Mouse (Mus musculus) large intestine, adult 2 months (tissue): Measurements from ENCODE around the gene Efna1. TPM values are rescaled to one million over a fixed set of nuclear protein-coding genes. Genes with fewer than 3 reads are reported as not detected.

Source experiments
- DNase-seq: peaks from one replicate; pipeline ENCODE4 v3.0.0-alpha.2; 2012; ENCODE audit warnings: low read depth, low spot score
- WGBS: fragments of 180-500 bp; shearing (Covaris S2); methylation state at CpG from one replicate; pipeline ENCODE4 v1.1.7; 2018; 5-methylcytosine and 5-hydroxymethylcytosine counted together
- polyA plus RNA-seq: library from polyadenylated mRNA; depleted of rRNA; stranded (reverse); fragments of >200 nt; gene quantifications from 2 replicates; pipeline ENCODE4 v1.2.3, GENCODE M21; 2012

The Efna1 gene
- polyA plus RNA-seq, 1 experiment = 78.0 TPM

- DNase-seq = no peak
- 64% methylated on average over 2 of the region's 2 CpGs for WGBS
Measured at GRCm38 (mm10) chr3:89314791-89315190, 33.8 kb upstream of the Efna1 start.

DNA sequence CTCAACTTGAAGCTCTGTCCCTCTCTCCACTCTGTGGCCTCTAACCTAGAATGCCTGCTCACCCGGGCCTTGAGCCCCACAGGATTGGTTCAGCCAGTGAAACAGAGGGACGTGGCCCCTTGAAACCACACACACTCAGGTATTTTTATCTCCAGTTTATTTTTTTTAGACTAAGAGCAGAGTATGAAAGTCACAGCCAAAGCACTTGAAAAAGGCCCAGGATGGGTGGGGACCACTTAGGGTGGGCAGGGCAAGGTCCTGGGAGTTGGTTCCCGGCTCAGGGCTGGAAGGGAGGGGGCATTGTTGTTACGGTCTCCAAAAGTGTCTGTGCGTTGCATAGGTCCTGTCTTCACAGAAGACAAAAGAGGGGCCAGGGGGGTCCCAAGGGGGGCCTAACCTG lies 33.4 kb upstream of the Efna1 start:
- no peak for DNase-seq
- 78% methylated on average over 5 of the region's 5 CpGs for WGBS

GRCm38 (mm10) chr3:89308089-89308488 lies 27.1 kb upstream of the Efna1 start:
- DNase-seq = no peak
- WGBS = 3% methylated on average over 9 of the region's 9 CpGs

GRCm38 (mm10) chr3:89305551-89306325 lies 24.8 kb upstream of the Efna1 start:
- 33% methylated on average over 8 of the region's 8 CpGs for WGBS
- DNase-seq = peak; percentile 89

GRCm38 (mm10) chr3:89305105-89305504 lies 24.2 kb upstream of the Efna1 start:
- WGBS = 23% methylated on average over 4 of the region's 4 CpGs
- no peak for DNase-seq

DNA sequence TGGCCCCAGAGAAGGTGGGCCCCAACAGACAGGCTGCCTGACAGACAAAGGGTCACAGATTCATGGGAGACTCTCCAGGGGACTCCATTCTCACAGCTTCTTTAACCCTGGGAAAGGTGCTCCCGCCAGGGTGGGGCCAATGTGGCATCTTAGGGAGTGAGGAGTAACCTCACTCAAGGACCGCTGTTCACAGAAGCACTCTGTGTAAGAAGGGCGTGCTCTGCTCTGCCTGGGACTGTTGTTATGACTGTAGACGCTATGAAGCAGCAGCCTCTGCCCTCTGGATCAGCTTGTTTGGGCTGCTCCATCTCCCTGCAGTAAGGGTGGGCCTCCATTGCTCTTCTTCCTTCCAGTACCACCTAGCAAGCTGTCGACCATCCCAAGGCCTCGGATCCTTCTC lies 23.5 kb upstream of the Efna1 start:
- WGBS = 26% methylated on average over 6 of the region's 6 CpGs
- no peak for DNase-seq

DNA sequence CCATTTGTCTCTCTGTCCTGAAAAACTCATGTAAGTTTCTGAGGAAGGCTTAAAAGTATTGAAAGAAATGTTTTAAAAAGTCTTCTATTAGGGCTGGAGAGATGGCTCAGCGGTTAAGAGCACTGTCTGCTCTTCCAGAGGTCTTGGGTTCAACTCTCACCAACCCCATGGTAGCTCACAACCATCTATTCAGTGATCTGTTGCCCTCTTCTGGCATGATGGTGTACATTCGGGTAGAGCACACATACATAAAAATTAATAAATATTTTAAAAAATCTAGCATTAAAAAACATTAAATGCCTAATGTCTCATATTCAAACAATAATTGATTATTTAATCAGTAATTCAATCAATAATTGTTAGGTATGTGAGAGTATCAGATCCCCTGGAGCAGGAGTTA lies 19.6 kb upstream of the Efna1 start:
- no peak for DNase-seq
- 52% methylated on average over 2 of the region's 2 CpGs for WGBS

GRCm38 (mm10) chr3:89300071-89300470 lies 19.1 kb upstream of the Efna1 start:
- DNase-seq = no peak
- WGBS = 15% methylated on average over 1 of the region's 1 CpGs

GRCm38 (mm10) chr3:89299499-89299898 lies 18.6 kb upstream of the Efna1 start:
- no peak for DNase-seq
- under 1% methylated on average over 14 of the region's 14 CpGs for WGBS

DNA sequence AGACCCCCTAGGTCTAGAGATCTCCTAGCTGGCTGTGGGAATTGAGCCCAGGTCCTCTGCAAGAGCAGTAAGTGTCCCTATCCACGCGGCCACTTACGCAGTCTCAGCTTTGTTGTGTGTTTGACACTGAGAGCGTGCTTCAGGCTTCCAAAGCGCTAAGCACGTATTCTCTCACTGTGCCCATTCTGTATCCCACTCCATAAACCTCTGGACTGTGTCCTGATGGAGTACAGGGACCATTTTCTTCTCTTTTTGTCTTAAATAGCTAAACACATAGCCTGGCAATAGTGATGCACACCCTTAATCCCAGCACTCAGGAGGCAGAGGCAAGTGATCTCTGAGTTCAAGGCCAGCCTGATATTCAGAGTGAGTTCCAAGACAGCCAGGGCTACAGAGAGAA lies 18.0 kb upstream of the Efna1 start:
- 80% methylated on average over 6 of the region's 6 CpGs for WGBS
- no peak for DNase-seq

DNA sequence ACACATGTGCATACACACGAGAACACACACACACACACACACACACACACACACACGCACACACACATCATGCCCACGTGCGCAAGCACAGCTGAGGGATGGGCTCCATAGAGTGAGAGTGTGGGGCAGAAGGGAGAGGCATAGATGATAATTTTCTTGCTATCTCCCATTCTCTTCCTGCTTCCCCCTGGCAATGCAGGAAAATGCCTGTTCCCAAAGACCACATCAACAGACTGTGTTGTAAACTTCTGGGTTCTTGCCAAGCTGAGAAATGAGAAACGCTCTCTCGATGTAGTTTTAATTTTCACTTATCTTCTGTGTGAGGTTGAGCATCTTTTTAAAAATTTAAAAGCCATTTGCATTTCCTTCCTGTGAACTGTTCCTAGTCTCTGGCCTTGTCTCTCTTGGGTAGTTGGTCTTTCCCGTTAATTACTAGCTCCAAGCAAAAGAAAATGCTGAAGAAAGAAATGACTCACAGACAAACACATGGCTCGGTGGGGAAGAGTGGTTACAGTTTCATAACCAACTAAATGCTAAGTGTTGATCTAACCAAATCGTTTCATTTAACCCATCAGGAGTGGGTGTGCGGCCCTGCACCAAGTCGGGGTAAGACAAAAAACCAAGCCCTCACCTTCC lies 15.9 kb upstream of the Efna1 start:
- WGBS = 46% methylated on average over 11 of the region's 11 CpGs
- DNase-seq = no peak

- no peak for DNase-seq
- 63% methylated on average over 8 of the region's 8 CpGs for WGBS
Measured at GRCm38 (mm10) chr3:89295685-89296230, 14.8 kb upstream of the Efna1 start.

DNA sequence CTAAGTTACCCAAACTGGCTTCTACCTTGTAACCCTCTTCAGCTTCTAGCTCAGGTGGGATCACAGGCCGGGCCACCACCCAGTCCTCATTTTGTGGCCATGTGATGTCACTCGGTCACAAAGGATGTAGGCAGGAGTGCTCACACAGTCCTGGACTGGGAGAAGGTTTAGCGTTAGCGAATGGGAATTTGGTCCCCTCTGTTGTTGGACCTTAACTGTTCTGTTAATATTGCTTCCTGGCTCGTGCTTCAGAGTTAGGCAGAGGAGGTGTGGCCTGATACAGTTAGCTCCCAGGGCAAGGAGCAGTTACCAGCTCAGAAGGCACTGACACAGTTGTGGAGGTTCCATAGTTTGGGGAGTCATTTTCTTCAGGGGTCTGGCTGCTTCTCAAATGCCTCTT lies 13.3 kb upstream of the Efna1 start:
- DNase-seq = no peak
- 32% methylated on average over 5 of the region's 5 CpGs for WGBS

DNA sequence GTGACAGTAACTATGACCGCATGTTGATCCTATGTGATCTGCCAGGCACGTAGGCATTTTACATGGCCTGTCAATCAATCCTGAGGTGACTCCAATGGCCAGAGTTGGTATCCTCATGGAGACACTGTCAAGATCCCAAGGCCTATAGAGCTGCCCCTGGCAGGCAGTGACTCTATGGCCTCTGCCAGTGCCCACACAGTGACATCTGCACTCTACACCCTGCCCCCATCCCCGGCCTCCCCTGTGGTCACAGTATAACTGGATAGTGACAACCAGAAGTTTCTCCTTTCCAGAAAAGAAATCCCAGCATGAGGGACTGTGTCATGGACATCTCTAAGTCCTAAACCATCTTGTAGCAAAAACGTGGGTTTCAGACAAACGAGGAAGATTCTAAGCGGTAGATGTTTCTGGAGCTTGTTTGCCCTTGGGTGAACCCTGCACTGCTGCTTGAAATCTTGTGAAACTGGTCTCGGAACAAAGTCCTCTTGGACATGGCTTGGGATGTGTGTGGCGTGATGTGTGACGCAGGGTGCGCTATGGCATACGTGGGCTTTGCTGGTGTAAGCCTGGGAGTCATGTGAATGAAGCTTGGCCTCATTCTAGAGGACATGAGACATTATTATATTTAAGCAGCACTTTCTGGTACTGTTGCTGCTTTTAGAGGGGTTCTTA lies 12.4 kb upstream of the Efna1 start:
- no peak for DNase-seq
- WGBS = 47% methylated on average over 11 of the region's 11 CpGs

- WGBS = 72% methylated on average over 5 of the region's 5 CpGs
- no peak for DNase-seq
Measured at GRCm38 (mm10) chr3:89292303-89292702, 11.4 kb upstream of the Efna1 start.

- WGBS = 76% methylated on average over 10 of the region's 10 CpGs
- DNase-seq = no peak
Measured at GRCm38 (mm10) chr3:89291874-89292273, 10.9 kb upstream of the Efna1 start.

GRCm38 (mm10) chr3:89288503-89288928 lies 7.6 kb upstream of the Efna1 start:
- no peak for DNase-seq
- 17% methylated on average over 7 of the region's 7 CpGs for WGBS

GRCm38 (mm10) chr3:89287286-89287685 lies 6.3 kb upstream of the Efna1 start:
- DNase-seq = no peak
- WGBS = 72% methylated on average over 5 of the region's 5 CpGs

GRCm38 (mm10) chr3:89285526-89285925 lies 4.6 kb upstream of the Efna1 start:
- DNase-seq = no peak
- 69% methylated on average over 2 of the region's 2 CpGs for WGBS

DNA sequence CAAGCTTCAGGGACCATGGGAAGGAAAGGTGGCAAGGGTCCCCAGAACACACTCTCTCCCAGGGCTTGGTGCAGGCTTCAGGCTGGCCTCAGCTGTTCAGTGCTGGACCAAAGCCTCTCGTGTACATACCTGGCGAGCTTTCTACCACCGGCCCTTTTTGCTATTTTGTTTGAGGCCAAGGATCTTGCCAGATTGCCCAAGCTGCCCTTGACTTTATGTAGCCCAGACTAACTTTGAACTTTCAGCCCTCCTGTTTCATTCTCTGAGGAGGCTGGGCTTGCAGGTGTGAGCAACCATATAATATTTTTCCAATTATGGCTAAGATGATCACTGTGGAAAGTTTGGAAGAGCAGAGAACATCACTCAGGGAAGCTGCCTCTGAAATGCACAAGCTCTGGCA lies 3.3 kb upstream of the Efna1 start:
- WGBS = 33% methylated on average over 3 of the region's 3 CpGs
- DNase-seq = no peak

GRCm38 (mm10) chr3:89282291-89282643 lies 1.3 kb upstream of the Efna1 start:
- 14% methylated on average over 4 of the region's 4 CpGs for whole genome bisulfite sequencing
- DNase-seq = no peak
